Mouse (Mus musculus) heart, adult 2 months (tissue): ENCODE results near the gene Klre1.

Experiments used
- CTCF ChIP-seq: fragments of 200-600 bp; IDR thresholded peaks from 2 replicates; pipeline ENCODE4 v1.8.1; 2022; ENCODE audit warnings: antibody characterized with exemption, mild to moderate bottlenecking, moderate library complexity
- POLR2A ChIP-seq: fragments of 200-500 bp; IDR thresholded peaks from 2 replicates; pipeline ENCODE4 v1.6.1; 2011; ENCODE audit warnings: mild to moderate bottlenecking, low read depth, low read length, control low read depth; ENCODE audit not compliant: insufficient read depth

GRCm38 (mm10) chr6:129541931-129542330 is 35.8 kb upstream of the Klre1 start:
- no peak for TF ChIP-seq CTCF
- no peak for TF ChIP-seq POLR2A
